Mouse (Mus musculus) forelimb bud, embryonic 11.5 days (tissue): ENCODE data around the gene Bckdhb.

Experiments used
- DNase-seq: peaks from one replicate; pipeline ENCODE4 v3.0.0-alpha.2; 2012; ENCODE audit warnings: low read depth, low spot score

The Bckdhb gene

DNA sequence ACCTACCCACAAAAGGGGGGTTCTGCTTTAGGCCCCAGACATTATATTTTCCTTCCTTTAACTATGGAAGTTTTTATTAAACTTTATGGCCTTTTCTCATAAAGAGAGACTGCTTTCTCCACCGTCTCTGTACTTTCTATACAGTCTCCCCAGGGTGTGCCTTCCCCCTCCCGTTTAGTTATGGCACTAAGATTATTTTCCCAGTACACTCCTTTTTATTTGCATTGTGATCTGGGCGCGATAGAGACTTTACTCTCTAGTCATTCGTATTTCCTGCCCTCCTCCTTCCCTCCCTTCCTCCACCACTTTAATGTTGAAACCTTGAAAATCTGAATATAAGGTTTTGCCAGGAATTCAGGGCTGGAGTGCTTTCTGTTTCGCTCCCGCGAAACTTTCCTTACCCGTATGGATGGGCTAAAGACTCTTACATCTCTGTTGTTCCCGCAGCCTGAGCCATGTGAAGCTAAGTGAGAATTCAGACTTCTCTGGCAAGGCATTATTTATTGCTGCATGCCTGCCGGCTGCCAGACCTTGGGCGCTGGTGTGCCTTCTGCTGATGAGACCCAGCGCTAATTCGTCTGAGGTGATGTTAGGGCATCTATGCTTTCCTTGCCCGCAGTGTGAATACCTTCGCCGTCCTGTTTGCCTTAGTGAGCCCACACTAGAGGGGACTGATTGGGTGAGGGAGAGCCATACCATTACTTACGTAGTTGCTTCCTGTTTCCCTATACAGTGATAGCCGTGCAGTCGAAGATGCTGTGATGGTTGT lies 182.3 kb downstream of the Bckdhb start:
- no peak for DNase-seq

GRCm38 (mm10) chr9:84108534-84108933 lies 183.6 kb downstream of the Bckdhb start:
- DNase-seq: no peak

GRCm38 (mm10) chr9:84109777-84110478 lies 185.0 kb downstream of the Bckdhb start:
- peak; percentile 43 for DNase-seq

- DNase-seq: no peak
Measured at GRCm38 (mm10) chr9:84110616-84111015, 185.7 kb downstream of the Bckdhb start.

GRCm38 (mm10) chr9:84112319-84112718 lies 187.4 kb downstream of the Bckdhb start:
- no peak for DNase-seq

- DNase-seq: no peak
Measured at GRCm38 (mm10) chr9:84112842-84113568, 188.1 kb downstream of the Bckdhb start.

GRCm38 (mm10) chr9:84114254-84114653 lies 189.3 kb downstream of the Bckdhb start:
- peak; percentile 40 for DNase-seq

DNA sequence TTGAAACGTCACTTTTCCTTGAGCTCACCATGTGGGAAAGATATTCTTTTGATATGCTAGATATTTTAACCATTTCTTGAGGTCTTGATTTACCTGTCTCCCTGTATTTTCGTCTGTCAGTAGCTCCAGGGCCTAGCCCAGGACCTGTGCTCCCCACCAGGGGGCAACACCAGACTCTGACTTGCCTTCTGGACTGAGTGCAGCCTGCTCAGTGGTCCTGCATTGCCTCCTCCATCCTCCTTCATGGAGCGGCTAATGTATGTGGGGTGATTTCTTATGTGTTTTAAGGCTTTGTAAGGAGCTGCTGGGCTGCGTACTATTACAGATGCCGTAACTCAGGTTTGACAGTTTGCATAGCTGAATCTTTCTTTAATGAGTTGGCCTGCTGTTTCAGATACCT lies 192.4 kb downstream of the Bckdhb start:
- DNase-seq: peak; percentile 64

GRCm38 (mm10) chr9:84124996-84125395 lies 200.1 kb downstream of the Bckdhb start:
- no peak for DNase-seq

DNA sequence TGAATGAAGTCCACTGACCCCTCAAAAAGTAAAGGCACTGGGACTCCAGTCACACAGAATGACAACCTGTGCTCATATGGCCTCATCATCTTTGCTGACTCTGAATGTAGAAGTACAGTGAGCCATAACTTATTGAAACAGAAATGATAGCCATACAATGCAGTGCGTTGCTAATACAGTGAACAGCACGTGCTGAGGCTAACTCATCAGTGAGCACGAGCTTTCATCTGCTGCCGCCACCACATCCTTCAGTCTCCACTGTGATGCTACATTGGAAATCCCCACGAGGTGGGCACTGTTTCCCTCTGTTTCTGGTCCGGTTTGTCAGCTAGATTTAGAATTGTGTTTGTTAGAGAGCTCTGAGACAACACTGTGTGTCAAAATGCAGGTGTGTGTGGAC lies 205.4 kb downstream of the Bckdhb start:
- DNase-seq: no peak

DNA sequence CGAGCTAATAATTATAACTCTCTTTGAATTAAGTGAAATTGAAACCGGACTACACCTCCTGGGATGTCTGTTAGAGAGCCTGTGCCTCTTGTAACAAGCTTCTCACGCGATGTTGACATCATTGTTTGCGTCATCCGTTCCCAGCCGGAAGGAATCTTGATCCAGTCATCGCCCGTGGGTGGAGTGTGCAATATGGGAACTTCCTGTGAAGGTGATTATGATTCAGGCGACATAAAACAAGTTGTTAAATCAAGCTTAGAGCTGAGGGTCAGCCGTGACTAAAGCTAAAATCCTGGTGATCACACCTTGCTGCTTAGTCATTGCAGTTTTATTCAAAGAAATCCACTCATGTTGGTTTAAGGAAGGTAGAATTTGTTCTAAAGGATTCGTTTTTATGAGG lies 210.1 kb downstream of the Bckdhb start:
- no peak for DNase-seq

DNA sequence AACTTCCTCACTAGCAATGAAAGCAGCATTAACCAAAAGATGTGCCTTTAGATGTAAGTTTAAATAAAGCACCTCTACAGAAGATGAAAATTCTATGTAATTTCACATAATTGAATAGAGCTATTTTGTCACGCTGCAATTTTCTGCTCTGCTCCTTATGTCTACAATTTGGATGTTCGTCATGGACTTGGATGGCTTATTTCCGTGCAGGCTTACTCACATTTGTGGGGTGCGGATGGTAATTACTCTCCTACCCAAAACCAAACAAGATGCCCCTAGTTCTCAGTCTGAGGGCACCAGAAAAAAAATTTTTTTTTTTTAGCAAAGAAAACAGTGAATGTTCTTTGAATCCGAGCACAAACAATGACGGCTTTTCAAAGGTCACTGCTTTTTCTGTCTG lies 212.2 kb downstream of the Bckdhb start:
- DNase-seq: no peak

GRCm38 (mm10) chr9:84148124-84148523 lies 223.2 kb downstream of the Bckdhb start:
- DNase-seq: no peak
